Mouse (Mus musculus): ENCODE measurements around the gene Gm20894. TPM values are rescaled to one million over a fixed set of nuclear protein-coding genes. Genes with fewer than 3 reads are reported as not detected.
"Not testable (repeated sequence)": the region's sequence is repeated elsewhere in the genome, so short reads cannot be mapped to it uniquely, and the experiment has no call there.

Gm20894 gene
- not detected in 2 replicates for total RNA-seq (2015; ENCODE audit: low replicate concordance)
- not detected in 2 replicates for total RNA-seq (2017; ENCODE audit: low replicate concordance)

GRCm38 (mm10) chrY:28271412-28271811, at the start of gene Gm20894:
TSS of gene Gm20894 (minus strand) at chrY:28271512.
- ATAC-seq (replicated peaks; ENCODE audit: low FRiP score, poor library complexity, severe bottlenecking), result not testable (repeated sequence)
